Mouse (Mus musculus): ENCODE measurements around the gene Ntrk2.
"Not testable (repeated sequence)": the region's sequence is repeated elsewhere in the genome, so short reads cannot be mapped to it uniquely, and the experiment has no call there.

Gene Ntrk2

DNA sequence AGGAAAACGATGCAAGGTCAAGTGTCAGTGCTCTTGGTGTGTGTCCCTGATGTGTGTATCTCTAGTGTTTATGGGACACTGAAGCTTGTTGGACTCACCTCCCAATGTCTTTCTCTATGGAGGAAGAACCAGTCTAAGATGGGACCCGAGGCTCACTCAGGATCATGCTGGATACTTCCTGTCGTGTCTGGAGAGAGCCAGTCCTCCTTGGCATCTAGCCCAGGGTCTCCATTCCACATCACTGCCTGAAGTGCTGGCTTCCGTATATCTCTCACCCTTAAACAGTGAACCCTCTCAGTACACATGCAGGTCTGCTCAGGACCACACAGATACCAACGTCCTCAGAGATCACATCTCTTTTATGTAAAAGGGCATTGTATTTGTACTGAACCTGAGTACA, 166.1 kb downstream of the Ntrk2 start:
- no peak for DNase-seq

DNA sequence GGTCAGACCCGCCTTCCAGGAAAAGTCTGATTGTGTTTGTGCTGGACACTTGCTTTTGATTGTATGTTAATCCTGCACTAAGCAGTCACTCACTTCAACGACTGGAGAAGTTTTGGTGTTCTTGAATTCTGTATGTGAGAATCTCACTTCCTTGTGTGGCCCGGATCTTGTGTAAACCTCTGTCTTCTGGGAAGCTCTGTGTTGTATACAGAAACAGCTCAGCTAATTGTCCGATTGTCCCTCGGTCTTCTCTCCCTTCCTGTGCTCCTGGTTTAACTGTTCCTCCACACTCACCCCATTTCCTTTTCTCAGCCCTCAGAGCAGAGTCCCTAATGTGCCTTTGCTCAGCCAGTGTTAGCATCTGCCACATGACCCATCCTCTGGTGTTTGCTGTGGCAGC, 190.1 kb downstream of the Ntrk2 start:
- DNase-seq = no peak

DNA sequence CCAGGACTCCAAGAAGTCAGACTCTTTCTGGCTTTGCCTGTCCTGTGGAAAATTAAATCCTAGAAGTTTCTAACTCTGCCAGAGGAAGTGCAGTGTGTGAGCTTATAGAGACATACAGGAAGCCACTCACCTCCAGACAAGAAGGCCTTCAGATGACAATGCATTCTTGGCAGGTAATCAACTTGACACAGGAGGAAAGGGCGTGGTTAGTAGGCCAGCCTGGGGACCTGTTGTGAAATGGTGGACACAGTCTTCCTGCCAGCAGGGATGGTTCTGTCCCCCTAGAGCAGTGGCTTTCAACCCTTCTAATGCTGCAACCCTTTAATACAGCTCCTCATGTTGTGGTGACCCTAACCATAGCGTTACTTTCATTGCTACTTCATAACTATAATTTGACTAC, 191.4 kb downstream of the Ntrk2 start:
- no peak for DNase-seq

GRCm38 (mm10) chr13:58999373-59000053, 193.1 kb downstream of the Ntrk2 start:
- DNase-seq = no peak

DNA sequence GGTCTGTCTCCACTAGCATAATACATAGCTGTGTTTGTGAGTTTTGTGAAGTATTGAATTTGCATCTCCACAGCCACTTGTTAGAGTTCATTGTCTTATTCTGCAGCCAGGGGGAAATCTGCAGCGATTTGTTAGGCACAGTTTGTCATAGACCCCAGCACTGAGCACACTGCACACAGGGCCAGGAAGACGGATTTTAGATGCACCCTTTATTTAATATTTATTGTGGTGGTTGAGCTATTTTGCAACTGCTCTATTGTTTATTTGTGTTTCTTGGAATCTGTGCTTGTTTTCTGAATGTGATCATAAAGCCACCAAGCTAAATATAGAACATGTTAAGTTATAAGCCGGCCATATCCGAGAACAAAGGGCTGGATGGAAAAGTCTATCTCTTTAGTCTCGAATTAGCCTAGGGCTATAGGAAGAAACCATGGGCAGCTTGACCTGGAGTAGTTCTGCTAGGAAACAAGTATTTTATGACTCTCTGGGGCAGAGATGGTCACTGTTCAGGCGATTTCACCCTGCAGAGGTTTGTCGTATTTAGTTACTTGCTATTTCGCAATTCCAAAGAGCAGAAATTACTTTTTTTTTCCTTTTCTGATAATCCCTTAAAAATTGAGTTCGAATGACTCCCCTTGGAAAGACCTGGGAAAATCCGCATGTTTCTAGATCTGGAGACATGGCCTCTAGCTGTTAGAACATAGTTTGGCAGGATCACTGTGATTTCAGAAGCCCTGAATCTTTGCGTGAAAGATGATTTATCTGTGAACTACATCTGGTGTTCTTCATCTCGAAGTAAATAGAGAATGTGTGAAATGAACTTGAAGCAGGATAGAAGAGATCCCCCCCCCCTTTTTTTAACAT, 196.8 kb downstream of the Ntrk2 start:
- no peak for DNase-seq

GRCm38 (mm10) chr13:59003807-59004173, 197.4 kb downstream of the Ntrk2 start:
- DNase-seq = no peak

- no peak for DNase-seq
These were observed 198.2 kb downstream of the Ntrk2 start for GRCm38 (mm10) chr13:59004579-59004978.

DNA sequence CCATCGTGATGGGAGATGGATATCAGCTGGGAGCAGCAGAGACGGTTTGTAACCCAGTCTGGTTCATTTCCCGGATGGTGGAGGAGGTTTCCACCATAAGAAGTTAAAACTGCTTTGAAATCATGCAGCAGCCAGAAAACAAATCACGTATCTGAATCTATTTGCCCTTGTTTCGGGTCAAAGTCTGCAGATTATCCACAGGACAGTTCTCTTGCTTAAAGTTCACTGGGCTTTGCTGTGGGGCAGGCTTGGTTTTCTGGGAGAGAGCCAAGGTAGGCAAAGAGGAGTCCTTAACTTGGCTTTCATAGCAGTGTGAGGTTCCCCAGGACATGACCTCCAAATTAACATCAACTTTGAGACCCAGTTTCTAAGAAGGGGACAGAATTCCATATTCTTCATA, 203.5 kb downstream of the Ntrk2 start:
- no peak for DNase-seq

DNA sequence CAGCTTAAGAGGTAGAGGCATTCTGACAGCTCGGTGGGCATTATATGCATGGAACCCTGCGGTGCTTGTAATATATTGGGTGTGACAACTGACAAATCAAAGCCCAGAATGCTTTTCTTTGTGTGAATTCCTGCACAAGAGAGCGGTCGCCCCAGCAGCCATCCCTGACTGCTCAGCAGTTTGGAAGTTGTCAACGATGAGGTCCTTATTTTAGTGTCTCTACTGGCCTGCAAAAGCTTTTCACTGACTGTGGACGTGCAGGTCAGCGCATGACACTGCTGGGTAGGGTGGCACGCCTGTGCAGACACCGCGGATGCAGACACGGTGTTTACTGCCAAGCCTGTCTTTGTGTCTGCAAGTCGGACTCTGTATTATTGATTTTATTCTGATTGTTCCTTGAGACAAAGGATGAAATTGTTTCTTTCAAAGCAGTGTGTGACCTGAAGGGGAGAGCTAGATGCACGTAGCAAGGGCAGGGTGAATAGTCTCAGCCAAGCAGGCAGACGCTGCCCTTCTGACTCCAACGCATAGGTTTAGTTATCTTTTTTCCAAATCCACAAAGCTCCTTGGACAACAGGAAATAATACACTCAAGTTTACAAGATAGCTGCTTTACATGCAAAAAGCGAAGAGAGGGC, 204.6 kb downstream of the Ntrk2 start:
- DNase-seq = no peak

DNA sequence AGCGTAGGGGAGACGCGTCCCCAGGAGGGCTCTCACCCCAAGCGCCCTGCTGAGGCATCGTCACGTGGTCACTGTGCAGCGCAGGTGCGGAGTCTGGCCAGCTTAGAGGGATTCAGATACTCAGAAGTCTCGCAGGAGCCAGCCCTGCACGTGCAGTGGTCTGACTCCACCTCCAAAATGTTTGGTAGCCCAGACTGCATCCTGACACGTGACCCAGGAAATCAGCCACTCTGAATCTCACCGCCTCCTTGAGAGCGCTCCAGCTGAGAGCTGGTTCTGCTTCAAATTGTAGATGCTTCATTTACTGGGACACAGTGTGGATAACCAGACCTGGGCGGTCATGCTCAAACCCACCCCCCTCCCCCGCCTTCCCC, 205.1 kb downstream of the Ntrk2 start:
- peak; percentile 79 for DNase-seq

GRCm38 (mm10) chr13:59015360-59015759, 209.0 kb downstream of the Ntrk2 start:
- DNase-seq = no peak

DNA sequence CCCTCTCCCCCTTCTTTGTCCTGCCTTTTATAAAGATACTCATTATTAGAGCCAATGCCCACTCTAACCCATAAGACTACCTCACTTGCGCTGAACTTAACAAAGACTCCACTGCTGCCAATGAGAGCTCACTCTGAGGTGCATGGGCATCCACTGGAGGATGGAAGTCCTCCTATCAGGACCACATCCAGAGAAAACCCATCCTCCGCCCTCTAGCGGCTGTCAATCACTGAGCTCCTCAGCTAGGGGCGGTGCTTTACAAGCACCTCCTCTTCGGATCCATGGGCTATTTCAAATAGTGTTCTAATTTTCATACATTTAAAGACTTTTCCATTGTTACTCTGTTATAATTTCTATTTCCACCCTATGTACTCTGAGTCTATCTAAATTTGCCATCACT, 210.8 kb downstream of the Ntrk2 start:
- DNase-seq = no peak

DNA sequence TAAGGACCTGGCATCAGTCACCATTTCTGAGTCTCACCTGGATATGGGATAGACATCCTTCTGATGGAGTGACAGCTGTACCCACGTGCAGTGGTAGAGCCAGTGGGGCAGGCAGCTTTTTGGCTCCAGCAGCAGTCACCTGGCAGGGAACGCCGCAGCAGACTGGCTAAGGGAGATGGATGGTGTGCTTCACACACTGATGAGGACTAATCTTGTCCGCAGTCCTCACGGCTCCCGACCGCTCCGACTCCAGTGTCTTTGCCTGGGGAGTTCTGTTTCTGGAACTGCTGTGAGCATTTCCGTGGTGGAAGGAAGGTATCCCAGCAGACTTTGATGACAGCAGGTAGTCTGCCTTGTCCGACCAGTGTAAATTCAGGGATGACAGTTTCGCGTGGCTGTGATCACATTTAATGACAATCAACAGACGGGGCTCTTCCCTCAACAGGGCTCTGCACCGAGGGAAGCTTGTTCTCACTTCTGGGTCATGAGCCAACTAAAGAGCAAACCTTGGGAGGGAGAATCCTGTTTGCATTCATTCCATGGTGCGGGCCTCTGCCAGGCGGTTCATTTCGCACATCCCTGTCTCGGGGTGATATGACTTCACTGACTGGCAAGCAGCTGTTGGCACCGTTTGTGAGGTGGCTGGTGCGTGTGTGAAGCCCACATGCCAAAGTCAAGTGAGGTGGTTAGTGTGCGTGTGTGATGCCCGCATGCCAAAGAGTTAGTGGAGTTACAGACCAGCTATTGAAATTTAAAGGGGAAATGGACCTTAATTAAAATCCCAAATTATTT, 216.1 kb downstream of the Ntrk2 start:
- no peak for DNase-seq

GRCm38 (mm10) chr13:59025653-59026052, 219.3 kb downstream of the Ntrk2 start:
- DNase-seq = no peak

DNA sequence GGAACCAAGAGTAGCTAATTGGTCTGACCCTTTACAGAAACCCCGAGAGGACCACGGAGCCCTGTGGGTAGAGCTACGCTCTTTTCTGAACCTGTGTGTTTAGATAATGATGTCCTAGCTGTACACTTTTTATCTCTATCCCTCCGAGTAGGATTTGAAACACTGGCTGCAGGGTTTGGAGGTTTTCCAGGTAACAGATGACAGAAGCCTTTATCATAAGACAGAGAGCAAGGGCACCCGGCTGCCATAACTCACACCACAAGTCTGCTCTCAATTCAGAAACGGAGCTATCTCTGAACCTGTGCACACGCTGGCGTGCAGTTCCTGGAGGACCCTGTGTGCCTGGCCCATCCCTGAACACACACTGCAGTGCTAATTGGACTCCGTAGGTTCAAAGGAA, 221.1 kb downstream of the Ntrk2 start:
- no peak for DNase-seq

DNA sequence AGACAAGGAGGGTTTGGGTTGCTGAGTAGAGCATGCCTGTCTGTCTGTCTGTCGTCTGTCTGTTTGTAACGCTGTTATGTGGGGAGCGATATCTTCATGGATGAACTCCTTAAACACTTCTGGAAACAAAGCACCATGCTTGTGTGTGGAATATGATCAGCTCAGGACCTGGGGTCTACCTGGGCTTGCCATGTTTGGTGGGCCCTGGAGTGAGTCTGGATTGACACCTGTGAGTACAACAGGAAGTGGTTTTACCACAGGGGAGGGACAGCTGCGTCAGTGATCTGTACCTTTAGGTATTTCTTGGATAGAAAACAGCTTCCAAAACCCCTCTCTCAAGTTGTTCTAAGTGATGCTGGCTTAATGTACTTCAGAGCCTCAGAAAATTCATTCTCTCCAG, 222.2 kb downstream of the Ntrk2 start:
- no peak for DNase-seq

DNA sequence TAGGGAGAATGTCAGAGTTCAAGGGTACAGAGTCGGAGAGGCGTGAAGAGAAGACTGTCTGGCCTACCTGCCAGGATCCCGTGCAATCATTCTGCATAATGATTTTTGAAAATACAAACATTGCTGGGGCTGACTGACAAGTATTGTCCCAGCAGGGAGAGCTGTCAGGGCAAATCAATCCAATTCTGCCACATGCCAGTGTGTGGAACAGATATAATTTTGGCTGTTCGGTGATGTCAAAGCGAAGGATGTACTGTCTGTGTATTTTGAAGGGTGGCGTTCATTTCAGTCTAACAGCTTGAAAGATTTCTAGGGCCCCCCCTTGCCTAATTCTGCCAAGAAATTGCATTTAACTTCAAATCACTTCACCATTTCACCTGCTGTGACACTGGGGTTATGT, 224.2 kb downstream of the Ntrk2 start:
- DNase-seq = no peak

GRCm38 (mm10) chr13:59040156-59040915, 234.0 kb downstream of the Ntrk2 start:
- no peak for DNase-seq

DNA sequence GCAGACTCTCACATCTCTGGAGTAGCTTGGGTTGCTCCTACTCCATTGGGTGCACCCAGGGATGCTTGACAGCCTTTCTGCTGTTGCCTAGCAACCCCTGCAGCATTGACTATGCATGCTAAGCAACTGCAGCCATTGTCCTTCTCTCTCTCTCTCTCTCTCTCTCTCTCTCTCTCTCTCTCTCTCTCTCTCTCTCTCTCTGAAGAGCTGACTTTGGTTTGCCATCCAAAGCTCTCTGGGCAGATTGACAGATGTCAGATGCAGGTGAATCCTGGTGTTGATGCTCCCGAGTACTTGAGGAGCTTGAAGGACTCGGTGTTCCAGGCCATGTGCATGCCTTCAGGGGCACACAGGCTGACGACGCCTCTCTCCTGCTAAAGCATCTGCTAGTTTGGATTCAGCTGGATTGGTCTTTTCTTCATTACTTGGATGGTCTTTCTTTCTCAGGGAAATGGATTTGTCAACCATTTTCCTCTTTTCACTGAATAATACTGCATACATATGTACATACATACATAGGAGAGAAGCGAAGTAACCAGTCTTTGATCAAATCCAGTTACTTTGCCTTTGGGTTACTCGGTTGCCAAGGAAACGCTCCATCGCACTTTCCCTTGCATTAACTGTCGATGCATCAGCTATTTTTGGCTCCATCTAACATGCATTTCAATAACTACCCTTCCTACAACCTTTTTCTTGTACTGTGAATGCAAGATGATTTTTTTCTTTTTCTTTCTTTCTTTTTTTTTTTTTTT, 234.8 kb downstream of the Ntrk2 start:
- DNase-seq = peak; percentile 42

GRCm38 (mm10) chr13:59052188-59052587, 245.8 kb downstream of the Ntrk2 start:
- DNase-seq = no peak

DNA sequence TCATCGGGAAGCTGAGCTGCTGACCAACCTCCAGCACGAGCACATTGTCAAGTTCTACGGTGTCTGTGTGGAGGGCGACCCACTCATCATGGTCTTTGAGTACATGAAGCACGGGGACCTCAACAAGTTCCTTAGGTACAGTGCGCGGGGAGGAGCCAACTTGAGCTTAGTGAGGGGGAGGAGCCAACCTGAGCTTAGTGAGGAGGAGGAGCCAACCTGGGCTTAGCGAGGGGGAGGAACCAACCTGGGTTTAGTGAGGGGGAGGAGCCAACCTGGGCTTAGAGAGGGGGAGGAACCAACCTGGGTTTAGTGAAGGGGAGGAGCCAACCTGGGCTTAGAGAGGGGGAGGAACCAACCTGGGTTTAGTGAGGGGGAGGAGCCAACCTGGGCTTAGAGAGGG, 248.0 kb downstream of the Ntrk2 start:
- DNase-seq = not testable (repeated sequence)

DNA sequence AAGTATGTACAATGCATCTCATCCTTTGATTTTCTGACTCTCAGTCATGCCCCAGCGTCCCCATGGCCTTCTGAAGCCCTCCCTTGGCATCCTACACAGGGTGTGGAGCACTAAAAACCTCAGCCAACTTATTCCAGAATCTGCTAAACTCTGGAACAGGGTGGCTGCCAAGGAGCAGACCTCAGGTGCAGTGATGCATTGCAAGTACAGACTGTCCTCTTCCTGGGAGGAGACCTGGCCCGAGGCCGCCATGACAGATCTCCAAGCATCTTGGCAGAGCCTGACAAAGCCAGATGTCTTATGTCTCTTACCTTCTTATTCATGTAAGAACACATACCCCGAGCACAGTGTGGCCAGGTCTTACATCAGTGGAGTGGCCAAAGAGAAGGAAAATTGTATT, 250.5 kb downstream of the Ntrk2 start:
- no peak for DNase-seq

Measured in right cerebral cortex, postnatal 25 days (tissue).